Mouse (Mus musculus) lung, adult 2 months (tissue): Measurements from ENCODE around the gene Slc12a8. TPM values are rescaled to one million over a fixed set of nuclear protein-coding genes. Genes with fewer than 3 reads are reported as not detected.

Source experiments
- DNase-seq: peaks from one replicate; pipeline ENCODE4 v3.0.0; 2022
- H3K4me1 ChIP-seq: fragments of 200-500 bp; 2 replicates; pipeline ENCODE4 v1.6.1; 2011; ENCODE audit warnings: low read length; ENCODE audit not compliant: control insufficient read depth, insufficient read depth
- H3K4me3 ChIP-seq: fragments of 200-500 bp; replicated peaks from 2 replicates; pipeline ENCODE3; 2011; ENCODE audit warnings: low read depth, mild to moderate bottlenecking, control low read depth, low read length; ENCODE audit errors: extremely low read depth
- CTCF ChIP-seq: fragments of 200-500 bp; IDR thresholded peaks from 2 replicates; pipeline ENCODE4 v1.5.1; 2011; ENCODE audit warnings: mild to moderate bottlenecking, low read length, control low read depth; ENCODE audit not compliant: insufficient read depth
- POLR2A ChIP-seq: fragments of 200-500 bp; IDR thresholded peaks from 2 replicates; pipeline ENCODE4 v1.6.1; 2011; ENCODE audit warnings: low read depth, mild to moderate bottlenecking, control low read depth, low read length, borderline replicate concordance; ENCODE audit errors: extremely low read depth
- WGBS: fragments of 180-500 bp; shearing (Covaris S2); methylation state at CpG from one replicate; pipeline ENCODE4 v1.1.7; 2018; 5-methylcytosine and 5-hydroxymethylcytosine counted together
- polyA plus RNA-seq: library from polyadenylated mRNA; depleted of rRNA; stranded (reverse); fragments of >200 nt; gene quantifications from 2 replicates; pipeline ENCODE4 v1.2.3, GENCODE M21; 2012

Gene Slc12a8
- polyA plus RNA-seq, 1 experiment, result 0.92 TPM

GRCm38 (mm10) chr16:33590438-33590837, 73.3 kb downstream of the Slc12a8 start:
- Histone ChIP-seq H3K4me1 (peaks cover 5% of the 10 kb centered on the region; the same call in 1 of the 2 replicates), H3K4me3 (no peak overlapping the region)
- WGBS, result 75% methylated on average over 3 of the region's 3 CpGs
- no peak for DNase-seq
- TF ChIP-seq POLR2A (no peak), CTCF (no peak)

DNA sequence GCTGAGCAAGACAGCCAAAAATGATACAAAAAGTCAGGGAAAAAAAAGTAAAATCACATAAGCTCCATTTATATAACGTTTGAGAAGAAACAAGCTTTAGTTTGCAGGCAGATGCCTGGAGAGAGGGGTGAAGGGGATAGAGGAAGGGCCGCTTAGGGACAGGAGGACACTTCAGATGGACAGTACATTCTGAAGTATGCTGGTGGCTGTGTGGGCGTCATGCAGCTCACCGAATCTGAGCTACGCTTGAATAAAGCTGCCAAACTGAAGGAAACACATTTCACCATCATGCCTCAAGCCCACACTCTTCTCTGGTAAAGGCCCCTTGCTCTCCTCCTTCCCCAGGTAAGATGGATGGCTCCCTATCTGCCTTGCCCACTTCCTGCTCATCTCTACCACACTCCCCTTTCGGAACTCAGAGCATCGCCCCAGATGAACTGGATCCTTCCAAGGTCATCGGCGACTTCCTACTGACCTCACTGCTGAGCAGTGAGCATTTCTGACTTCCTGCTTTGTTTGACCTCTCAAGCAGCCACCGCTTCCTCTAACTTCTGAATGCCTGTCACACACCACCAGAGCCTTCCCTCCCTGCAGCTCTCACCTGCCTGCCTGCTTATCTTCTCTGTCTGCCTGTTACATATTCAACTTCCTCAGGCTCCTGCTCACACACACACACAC, 74.4 kb downstream of the Slc12a8 start:
- TF ChIP-seq POLR2A (no peak), CTCF (no peak)
- WGBS, result 59% methylated on average over 10 of the region's 10 CpGs
- Histone ChIP-seq H3K4me1 (peaks cover 5% of the 10 kb centered on the region; the same call in 1 of the 2 replicates), H3K4me3 (no peak overlapping the region)
- DNase-seq, result no peak

- H3K4me3 ChIP-seq, result no peak overlapping the region
- no peak for DNase-seq
- TF ChIP-seq POLR2A (no peak), CTCF (no peak)
- peaks cover 5% of the 10 kb centered on the region; the same call in 1 of the 2 replicates for H3K4me1 ChIP-seq
- WGBS, result 80% methylated on average over 5 of the region's 5 CpGs
These were observed 75.2 kb downstream of the Slc12a8 start for GRCm38 (mm10) chr16:33592286-33592685.

GRCm38 (mm10) chr16:33593467-33593866, 76.3 kb downstream of the Slc12a8 start:
- no peak overlapping the region for H3K4me3 ChIP-seq
- TF ChIP-seq CTCF (no peak), POLR2A (no peak)
- WGBS, result 88% methylated on average over 7 of the region's 7 CpGs

DNA sequence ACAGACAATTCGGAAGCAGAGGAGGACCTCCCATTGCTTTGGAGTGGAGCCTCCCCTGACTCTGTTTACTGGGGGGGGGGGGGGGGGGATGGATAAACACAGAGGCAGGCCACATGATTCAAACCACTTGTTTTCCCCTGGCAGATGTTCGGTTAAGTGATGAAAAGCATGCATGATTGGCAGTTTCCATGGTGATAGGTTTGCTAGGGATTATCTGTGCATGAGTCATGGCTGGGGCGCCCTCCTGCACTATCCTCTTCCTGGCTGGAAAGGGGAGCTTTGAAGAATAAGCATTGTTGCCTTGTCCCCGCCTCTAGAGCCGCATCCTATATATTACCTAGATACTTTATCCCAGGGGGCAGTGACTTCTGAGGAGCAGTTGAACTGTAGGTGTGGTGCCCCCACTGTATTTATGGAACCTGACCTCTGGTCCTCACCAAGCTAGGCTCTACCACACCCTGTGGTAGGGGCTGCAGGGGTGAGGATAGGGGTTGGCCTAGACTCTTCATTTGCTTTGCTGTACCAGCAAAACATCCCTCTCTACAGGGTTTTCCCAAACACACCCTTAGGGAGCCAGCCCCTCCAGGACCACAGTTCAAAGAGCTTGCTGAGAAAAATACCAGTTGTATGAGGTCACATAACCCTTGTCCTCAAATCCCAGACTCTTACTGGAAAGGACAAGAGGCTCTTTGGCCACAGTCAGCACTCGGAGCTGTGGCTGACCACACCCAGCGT, 77.1 kb downstream of the Slc12a8 start:
- no peak overlapping the region for H3K4me3 ChIP-seq
- 55% methylated on average over 7 of the region's 7 CpGs for WGBS
- H3K4me1 ChIP-seq, result peaks cover 5% of the 10 kb centered on the region; the same call in 1 of the 2 replicates
- no peak for DNase-seq
- no peak for TF ChIP-seq POLR2A
- TF ChIP-seq CTCF, result no peak

More at GRCm38 (mm10) chr16:33593467-33593866, 76.3 kb downstream of the Slc12a8 start:
- no peak for DNase-seq
- H3K4me1 ChIP-seq, result peaks cover 5% of the 10 kb centered on the region; the same call in 1 of the 2 replicates

GRCm38 (mm10) chr16:33595235-33595769, 78.2 kb downstream of the Slc12a8 start:
- no peak for DNase-seq
- 82% methylated on average over 6 of the region's 6 CpGs for WGBS

DNA sequence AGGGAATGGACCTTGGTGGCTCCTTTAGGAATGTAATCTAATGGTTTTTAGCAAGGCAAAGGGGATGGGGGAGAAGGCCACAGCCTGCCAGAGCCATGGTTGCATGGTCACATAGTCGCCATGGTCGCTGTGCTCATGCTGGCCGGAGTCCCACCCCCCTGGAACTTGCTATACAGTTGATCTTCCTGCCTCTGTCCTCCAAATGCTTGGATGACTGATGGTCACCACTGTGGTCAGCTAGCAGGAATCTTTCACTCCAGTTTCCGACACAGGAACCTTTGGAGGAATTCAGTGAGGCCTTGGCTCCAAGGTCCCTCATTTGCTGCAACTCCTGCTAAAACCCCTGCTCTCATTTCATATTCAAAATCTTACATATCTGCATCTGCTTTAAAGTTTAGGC, 79.1 kb downstream of the Slc12a8 start:
- no peak for TF ChIP-seq POLR2A
- no peak for TF ChIP-seq CTCF
- DNase-seq, result no peak
- 74% methylated on average over 4 of the region's 4 CpGs for WGBS
- Histone ChIP-seq H3K4me3 (no peak overlapping the region), H3K4me1 (peaks cover 5% of the 10 kb centered on the region; the same call in 1 of the 2 replicates)

More at GRCm38 (mm10) chr16:33595235-33595769, 78.2 kb downstream of the Slc12a8 start:
- TF ChIP-seq POLR2A, result no peak
- peaks cover 5% of the 10 kb centered on the region; the same call in 1 of the 2 replicates for H3K4me1 ChIP-seq
- H3K4me3 ChIP-seq, result no peak overlapping the region

- no peak for DNase-seq
- H3K4me3 ChIP-seq, result no peak overlapping the region
- no peak for TF ChIP-seq POLR2A
- TF ChIP-seq CTCF, result peak; percentile 52
- WGBS, result 16% methylated on average over 5 of the region's 5 CpGs
- H3K4me1 ChIP-seq, result no peaks in the 10 kb centered on the region
These were observed 83.1 kb downstream of the Slc12a8 start for GRCm38 (mm10) chr16:33600216-33600615.

- H3K4me3 ChIP-seq, result no peak overlapping the region
- H3K4me1 ChIP-seq, result no peaks in the 10 kb centered on the region
- 93% methylated on average over 8 of the region's 8 CpGs for WGBS
- DNase-seq, result no peak
- TF ChIP-seq POLR2A, result no peak
- no peak for TF ChIP-seq CTCF
These were observed 84.2 kb downstream of the Slc12a8 start for GRCm38 (mm10) chr16:33601299-33601698.
